Mouse (Mus musculus) adrenal gland, adult 18-20 months (tissue): ENCODE results near the gene Gm17349. TPM values are rescaled to one million over a fixed set of nuclear protein-coding genes. Genes with fewer than 3 reads are reported as not detected.

Experiments
- DNase-seq, 2 experiments: peaks; one replicate each; pipeline ENCODE4 v3.0.0; 2021 to 2022; ENCODE audit warnings: low spot score in 2 of 2
- total RNA-seq, 2 experiments: library from RNA; stranded (reverse); gene quantifications; 1 replicate in 1 of 2; 2 replicates in 1 of 2; pipeline ENCODE4 v1.2.3; 2021

The Gm17349 gene
- total RNA-seq, 2 experiments from 2014 or later = 19.1 to 42.3 TPM

- DNase-seq = no peak
Observed at GRCm38 (mm10) chr15:99663964-99664599, 41.2 kb downstream of the Gm17349 start.

GRCm38 (mm10) chr15:99662371-99662770 lies 42.9 kb downstream of the Gm17349 start:
- DNase-seq = no peak

GRCm38 (mm10) chr15:99661121-99661830 lies 44.0 kb downstream of the Gm17349 start:
- DNase-seq = no peak

GRCm38 (mm10) chr15:99658437-99658836 lies 46.9 kb downstream of the Gm17349 start:
- no peak for DNase-seq

GRCm38 (mm10) chr15:99655956-99656355 lies 49.3 kb downstream of the Gm17349 start:
- no peak for DNase-seq

- no peak for DNase-seq
Observed at GRCm38 (mm10) chr15:99653876-99654275, 51.4 kb downstream of the Gm17349 start.

GRCm38 (mm10) chr15:99653291-99653690 lies 52.0 kb downstream of the Gm17349 start:
- DNase-seq = no peak

Other genes starting within 250 kb of the Gm17349 start
- 10 to 100 TPM; 14.1 to 18.7 TPM for gene Nckap5l, start 247.7 kb downstream of the Gm17349 start, total RNA-seq
- gene Bcdin3d, start 230.8 kb downstream of the Gm17349 start, total RNA-seq = 1 to 10 TPM; 4.6 to 4.7 TPM
- gene Faim2, start 177.3 kb downstream of the Gm17349 start, total RNA-seq = 10 to 100 TPM; 28.9 to 31.6 TPM
- gene Aqp2, start 126.4 kb downstream of the Gm17349 start, total RNA-seq = 1 to 10 TPM; 1.4 to 2.5 TPM
- 1 to 10 TPM; 1.2 to 2.1 TPM for gene Aqp5, start 114.7 kb downstream of the Gm17349 start, total RNA-seq
- not detected for gene Aqp6, start 104.1 kb downstream of the Gm17349 start, total RNA-seq
- 1 to 10 TPM; 3.1 to 3.3 TPM for gene Racgap1, start 53.8 kb downstream of the Gm17349 start, total RNA-seq
- under 1 TPM; 0.50 to 0.70 TPM for gene Asic1, start 35.1 kb downstream of the Gm17349 start, total RNA-seq
- 10 to 100 TPM; 43.1 to 44.2 TPM for gene Smarcd1, start 3.4 kb downstream of the Gm17349 start, total RNA-seq
- 1,000 to 10,000 TPM; 1,249 to 2,641 TPM for gene Gpd1, start 12.0 kb upstream of the Gm17349 start, total RNA-seq
- 100 to 1,000 TPM; 181 to 213 TPM for gene Cox14, start 20.1 kb upstream of the Gm17349 start, total RNA-seq
- 10 to 100 TPM; 40.8 to 53.7 TPM for gene Cers5, start 67.4 kb upstream of the Gm17349 start, total RNA-seq
- gene Lima1, start 170.0 kb upstream of the Gm17349 start, total RNA-seq = 10 to 100 TPM; 35.4 to 39.9 TPM